13 mouse cellular contexts compared by ENCODE assay signal in genomic region chr7:126643244-126643617, GRCm38 (mm10). TPM values are rescaled to one million over a fixed set of nuclear protein-coding genes. Genes with fewer than 3 reads are reported as not detected.
A peak's percentile ranks its signal among the peaks of the same experiment; 100 is the strongest.
DNase-seq lines count a peak whose midpoint lies in the region; ATAC-seq lines count a peak whose summit lies in the region.
"Not testable (repeated sequence)": the region's sequence is repeated elsewhere in the genome, so short reads cannot be mapped to it uniquely, and the experiment has no call there.
"Had no signal": no experiment of that assay in that cellular context is flagged by ENCODE, and none has a peak within 500 bp of the region (broad histone marks: within the 10 kb centered on the region; RNA-seq: fewer than 3 reads in every experiment).

No protein-coding gene starts in this region.

- peak; percentile 77 for ATAC-seq in CD4-positive, CD25-positive, alpha-beta regulatory T cell, adult 4 months

- intact Hi-C loops in left cerebral cortex, postnatal 4 days (cut with DNase I), result not testable (repeated sequence)

- DNase-seq in adrenal gland, adult (ENCODE audit: inconsistent age in 2 of 2, low spot score in 1 of 2), result peak; percentile 48 to 84
- DNase-seq in cerebellum, postnatal 14 days, result peak; percentile 63 to 65
- peak; percentile 63 to 64 for DNase-seq in heart, adult 18-20 months
- peak; percentile 38 for DNase-seq in kidney, adult 18-20 months
- peak; percentile 22 for DNase-seq in left cerebral cortex, postnatal 4 days
- DNase-seq in lung, postnatal 25 days (ENCODE audit: low spot score), result peak; percentile 71
- DNase-seq in testis, postnatal 10 days (ENCODE audit: low spot score), result peak; percentile 64

RNA-seq across cellular contexts. Expression of gene Sgf29, which starts 5.9 kb away (rescaled TPM):
- 100 to 1,000 TPM in 1 of 2 experiments, 10 to 100 TPM in 1; 93.1 to 113 TPM for polyA plus RNA-seq in CD4-positive, CD25-positive, alpha-beta regulatory T cell, adult 4 months (2017; shearing (Covaris generic))
- total RNA-seq in heart, adult 18-20 months (2021), result 10 to 100 TPM; 24.8 to 26.5 TPM
- total RNA-seq in left cerebral cortex, postnatal 4 days (2021), result 10 to 100 TPM; 49.9 to 53.0 TPM

RNA-seq across cellular contexts. Expression of gene Nupr1, which starts 12.6 kb away (rescaled TPM):
- under 1 TPM in 1 of 2 experiments, not detected in 1; 0.42 TPM for polyA plus RNA-seq in CD4-positive, CD25-positive, alpha-beta regulatory T cell, adult 4 months (2017; shearing (Covaris generic))
- total RNA-seq in heart, adult 18-20 months (2021), result 1 to 10 TPM; 6.1 to 8.0 TPM
- total RNA-seq in left cerebral cortex, postnatal 4 days (2021), result 1 to 10 TPM; 6.6 to 7.0 TPM

RNA-seq across cellular contexts. Expression of gene Sult1a1, which starts 33.0 kb away (rescaled TPM):
- polyA plus RNA-seq in CD4-positive, CD25-positive, alpha-beta regulatory T cell, adult 4 months (2017; shearing (Covaris generic)), result 1 to 10 TPM in 1 of 2 experiments, under 1 TPM in 1; 0.82 to 1.3 TPM
- 10 to 100 TPM; 31.1 to 44.0 TPM for total RNA-seq in heart, adult 18-20 months (2021)
- 1 to 10 TPM; 2.9 to 3.1 TPM for total RNA-seq in left cerebral cortex, postnatal 4 days (2021)

RNA-seq across cellular contexts. Expression of gene Il27, which starts 48.5 kb away (rescaled TPM):
- not detected for polyA plus RNA-seq in CD4-positive, CD25-positive, alpha-beta regulatory T cell, adult 4 months (2017; shearing (Covaris generic))
- total RNA-seq in heart, adult 18-20 months (2021), result not detected
- total RNA-seq in left cerebral cortex, postnatal 4 days (2021), result not detected
- total RNA-seq: layer of hippocampus, adult 8-10 months had no signal
- polyA plus RNA-seq: embryonic facial prominence, embryonic 13.5 days; frontal cortex, adult 2 months; heart, embryonic 14.5 days; lung, embryonic 15.5 days had no signal

RNA-seq across cellular contexts. Expression of gene Bola2, which starts 52.0 kb away (rescaled TPM):
- 100 to 1,000 TPM in 1 of 2 experiments, 10 to 100 TPM in 1; 82.6 to 175 TPM for polyA plus RNA-seq in CD4-positive, CD25-positive, alpha-beta regulatory T cell, adult 4 months (2017; shearing (Covaris generic))
- total RNA-seq in heart, adult 18-20 months (2021), result 10 to 100 TPM; 60.1 to 60.4 TPM
- 100 to 1,000 TPM; 107 to 115 TPM for total RNA-seq in left cerebral cortex, postnatal 4 days (2021)

Comparison
In these comparisons a context has a peak if more than half of its experiments do, and no peak if none do; other contexts are left out.
1. Peak in every context shown above with its lines: DNase-seq and ATAC-seq.
2. RNA of gene Sult1a1, which starts 33.0 kb away (total RNA-seq): 31.1 to 44.0 TPM in heart, adult 18-20 months; 2.9 to 3.1 TPM in left cerebral cortex, postnatal 4 days; every median in the first group is over 4 times any median in the second.